ENCODE assay signal across 8 mouse cellular contexts in the genomic region with DNA sequence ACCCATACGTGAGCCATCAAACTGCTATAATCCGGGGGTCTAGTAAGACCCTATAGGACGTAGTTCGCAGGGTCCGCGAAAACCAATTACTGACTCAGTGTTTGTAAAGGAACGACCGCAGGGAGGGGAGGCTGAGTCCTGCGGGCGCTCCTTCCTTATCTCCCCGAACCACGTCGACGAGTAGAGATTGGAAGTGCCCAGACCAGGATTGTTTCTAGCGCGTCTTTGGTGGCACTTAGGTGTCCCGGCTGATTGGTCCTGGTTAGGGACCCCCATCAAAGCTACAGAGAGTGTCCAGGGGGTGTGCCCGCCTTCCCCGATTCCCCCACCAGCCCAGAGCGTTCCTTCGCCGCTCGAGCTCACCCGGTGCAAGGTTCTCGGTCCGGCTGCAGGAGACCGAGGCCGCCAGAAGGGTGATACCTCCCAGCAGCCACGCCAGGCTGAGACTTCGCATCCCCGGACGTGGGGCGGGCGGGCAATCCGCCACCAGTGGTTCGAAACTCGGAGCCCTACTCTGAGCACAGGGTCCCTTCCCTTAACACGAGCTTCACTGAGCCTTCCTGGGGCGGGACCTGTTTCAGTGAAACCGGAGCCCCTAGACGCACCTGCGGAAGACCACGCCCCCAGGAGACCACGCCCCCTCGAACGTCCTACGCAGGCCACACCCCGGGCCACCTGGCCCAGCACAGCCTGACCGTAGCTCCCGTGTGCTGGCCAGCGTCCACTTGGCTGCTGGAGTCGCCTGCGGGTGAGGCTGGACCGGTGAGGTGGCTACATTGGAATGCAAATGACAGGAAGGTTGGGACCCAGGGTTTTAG. TPM values are rescaled to one million over a fixed set of nuclear protein-coding genes. Genes with fewer than 3 reads are reported as not detected.
A peak's percentile ranks its signal among the peaks of the same experiment; 100 is the strongest.
DNase-seq lines count a peak whose midpoint lies in the region; ATAC-seq lines count a peak whose summit lies in the region.

F2rl1 (minus strand) TSS at position 554 of the 818 bp plus-strand sequence.

- peak within 1 kb of the TSS; percentile 49 for H3K4me3 ChIP-seq in embryonic facial prominence, embryonic 14.5 days (ENCODE audit: low read depth, low read length)
- H3K4me3 ChIP-seq in limb, embryonic 11.5 days (ENCODE audit: low read depth, low read length), result peak within 1 kb of the TSS; percentile 35
- H3K4me3 ChIP-seq in midbrain, embryonic 10.5 days, result peak within 1 kb of the TSS; percentile 50

- no peak within 1 kb of the TSS for H3K27ac ChIP-seq in embryonic facial prominence, embryonic 14.5 days (replicated peaks; ENCODE audit: low read depth, low read length)
- no peak within 1 kb of the TSS for H3K27ac ChIP-seq in limb, embryonic 11.5 days (replicated peaks; ENCODE audit: low read depth, low read length)
- peak within 1 kb of the TSS; percentile 55; the same call in 1 of the 2 replicates for H3K27ac ChIP-seq in midbrain, embryonic 10.5 days (replicated peaks)

- peaks cover 6% of the 10 kb centered on the region for H3K4me1 ChIP-seq in embryonic facial prominence, embryonic 14.5 days (ENCODE audit: control insufficient read depth, insufficient read depth, low read length)
- H3K4me1 ChIP-seq in limb, embryonic 11.5 days (ENCODE audit: control insufficient read depth, insufficient read depth, low read length), result peaks cover 9% of the 10 kb centered on the region
- H3K4me1 ChIP-seq in midbrain, embryonic 10.5 days, result peaks cover 23% of the 10 kb centered on the region

- H3K36me3 ChIP-seq in embryonic facial prominence, embryonic 14.5 days (ENCODE audit: control insufficient read depth, insufficient read depth, low read length), result no peaks in the 10 kb centered on the region
- no peaks in the 10 kb centered on the region for H3K36me3 ChIP-seq in limb, embryonic 11.5 days (ENCODE audit: control insufficient read depth, insufficient read depth, low read length)
- no peaks in the 10 kb centered on the region for H3K36me3 ChIP-seq in midbrain, embryonic 10.5 days

- ATAC-seq in embryonic facial prominence, embryonic 14.5 days (ENCODE audit: low read depth), result peak; percentile 90
- ATAC-seq in hematopoietic stem cell, adult 5-6 weeks (replicated peaks in 1 of 2; ENCODE audit: insufficient read depth in 1 of 2, low FRiP score in 2 of 2, low TSS enrichment in 1 of 2, low read depth in 1 of 2, poor library complexity in 2 of 2, severe bottlenecking in 2 of 2), result peak; percentile 40 to 51; a peak in 3 of 4 replicates
- peak; percentile 60; the same call in 1 of the 2 replicates for ATAC-seq in limb, embryonic 11.5 days (ENCODE audit: insufficient number of reproducible peaks, low FRiP score, low TSS enrichment, low read depth)
- ATAC-seq in frontal cortex, adult (ENCODE audit: low TSS enrichment), result no peak

- H3K4me2 ChIP-seq in embryonic facial prominence, embryonic 14.5 days (ENCODE audit: low read depth, low read length), result peak within 1 kb of the TSS; percentile 89
- H3K4me2 ChIP-seq in limb, embryonic 11.5 days (ENCODE audit: low read depth, severe bottlenecking), result peak within 1 kb of the TSS; percentile 80

- under 1% methylated on average over 43 of the region's 54 CpGs for WGBS in embryonic facial prominence, embryonic 14.5 days
- 1% methylated on average over 54 of the region's 54 CpGs for WGBS in limb, embryonic 11.5 days
- under 1% methylated on average over 54 of the region's 54 CpGs for WGBS in midbrain, embryonic 10.5 days

- H3K9ac ChIP-seq in embryonic facial prominence, embryonic 14.5 days (ENCODE audit: low read depth, low read length), result peak within 1 kb of the TSS; percentile 47
- no peak within 1 kb of the TSS for H3K9ac ChIP-seq in limb, embryonic 11.5 days (ENCODE audit: low read length)

- no peaks in the 10 kb centered on the region for H3K9me3 ChIP-seq in embryonic facial prominence, embryonic 14.5 days (ENCODE audit: control insufficient read depth, low read length)
- no peaks in the 10 kb centered on the region for H3K9me3 ChIP-seq in limb, embryonic 11.5 days (ENCODE audit: control insufficient read depth, low read length)
- no peaks in the 10 kb centered on the region for H3K9me3 ChIP-seq in midbrain, embryonic 10.5 days (replicated peaks)

- H3K27me3 ChIP-seq in embryonic facial prominence, embryonic 14.5 days (replicated peaks; ENCODE audit: control insufficient read depth, insufficient read depth, low read length), result peaks cover 43% of the 10 kb centered on the region
- H3K27me3 ChIP-seq in limb, embryonic 11.5 days (ENCODE audit: control insufficient read depth, insufficient read depth, low read length), result peaks cover 32% of the 10 kb centered on the region
- H3K27me3 ChIP-seq in midbrain, embryonic 10.5 days (ENCODE audit: low read depth, poor library complexity, severe bottlenecking), result peaks cover 73% of the 10 kb centered on the region

- DNase-seq in spleen, adult 18-20 months, result peak; percentile 24 to 52
- DNase-seq in spleen, adult 12 weeks (ENCODE audit: low spot score), result no peak
- DNase-seq in embryonic facial prominence, embryonic 14.5 days (ENCODE audit: low spot score), result peak; percentile 85
- peak; percentile 63 for DNase-seq in limb, embryonic 11.5 days (ENCODE audit: low spot score)
- DNase-seq in midbrain, embryonic 10.5 days (ENCODE audit: low spot score), result peak; percentile 51
- peak; percentile 73 for DNase-seq in testis, postnatal 10 days (ENCODE audit: low spot score)

RNA-seq across cellular contexts. Expression of gene F2rl1, which starts in this region (rescaled TPM):
- 4.4 and 5.5 TPM in 2 replicates for polyA plus RNA-seq in embryonic facial prominence, embryonic 14.5 days (2014; fragmentation: Nextera tagmentation; extraction: Ambion mirVana)
- not detected in 2 replicates for total RNA-seq in hematopoietic stem cell, adult 5-6 weeks (2017)
- polyA plus RNA-seq in limb, embryonic 11.5 days (2014; fragmentation: Nextera tagmentation; extraction: Ambion mirVana), result 0.11 TPM in 1 of 2 replicates, not detected in the other
- polyA plus RNA-seq in midbrain, embryonic 10.5 days (2016; fragmentation: Nextera tagmentation; extraction: Ambion mirVana), result 0.15 and 0.31 TPM in 2 replicates

Comparison
In these comparisons a context has a peak if more than half of its experiments do, and no peak if none do; other contexts are left out.
1. Peak in ATAC-seq in hematopoietic stem cell, adult 5-6 weeks; RNA of the gene not detected or under 1 TPM.
2. Peak in DNase-seq, ATAC-seq, H3K4me3 ChIP-seq and H3K4me2 ChIP-seq in limb, embryonic 11.5 days; RNA of the gene not detected or under 1 TPM.
3. Peak in DNase-seq, H3K4me3 ChIP-seq and H3K27ac ChIP-seq in midbrain, embryonic 10.5 days; RNA of the gene not detected or under 1 TPM.